Mouse (Mus musculus) neural tube, embryonic 13.5 days (tissue): ENCODE measurements around the gene Olfr1033. TPM values are rescaled to one million over a fixed set of nuclear protein-coding genes. Genes with fewer than 3 reads are reported as not detected.

Experiments
- polyA plus RNA-seq: library from polyadenylated mRNA; unstranded; fragments of >200 nt; fragmentation: Nextera tagmentation; extraction: Ambion mirVana; gene quantifications from 2 replicates; pipeline ENCODE4 v1.2.1, GENCODE M21; 2015

Gene Olfr1033
- polyA plus RNA-seq, 1 experiment from 2014 or later: not detected

Other genes with a start within 250 kb of the Olfr1033 start
- not detected in 2 replicates for gene Olfr1014, start 247.9 kb upstream of the Olfr1033 start, polyA plus RNA-seq
- gene Olfr1015, start 238.6 kb upstream of the Olfr1033 start, polyA plus RNA-seq: not detected in 2 replicates
- gene Olfr1016, start 218.1 kb upstream of the Olfr1033 start, polyA plus RNA-seq: not detected in 2 replicates
- not detected in 2 replicates for gene Olfr1018, start 202.2 kb upstream of the Olfr1033 start, polyA plus RNA-seq
- gene Olfr1019, start 175.2 kb upstream of the Olfr1033 start, polyA plus RNA-seq: not detected in 2 replicates
- not detected in 2 replicates for gene Olfr1020, start 173.6 kb upstream of the Olfr1033 start, polyA plus RNA-seq
- not detected in 2 replicates for gene Olfr1022, start 152.0 kb upstream of the Olfr1033 start, polyA plus RNA-seq
- gene Olfr1023, start 135.0 kb upstream of the Olfr1033 start, polyA plus RNA-seq: not detected in 2 replicates
- not detected in 2 replicates for gene Olfr1024, start 115.6 kb upstream of the Olfr1033 start, polyA plus RNA-seq
- gene Olfr1025-ps1, start 105.4 kb upstream of the Olfr1033 start, polyA plus RNA-seq: not detected in 2 replicates
- gene Olfr1026, start 99.1 kb upstream of the Olfr1033 start, polyA plus RNA-seq: not detected in 2 replicates
- gene Olfr1028, start 70.2 kb upstream of the Olfr1033 start, polyA plus RNA-seq: not detected in 2 replicates
- gene Olfr1029, start 46.7 kb upstream of the Olfr1033 start, polyA plus RNA-seq: not detected in 2 replicates
- not detected in 2 replicates for gene Olfr1030, start 41.4 kb upstream of the Olfr1033 start, polyA plus RNA-seq
- not detected in 2 replicates for gene Olfr1031, start 30.3 kb upstream of the Olfr1033 start, polyA plus RNA-seq
- not detected in 2 replicates for gene Olfr1032, start 15.1 kb upstream of the Olfr1033 start, polyA plus RNA-seq
- gene Olfr1034, start 25.2 kb downstream of the Olfr1033 start, polyA plus RNA-seq: not detected in 2 replicates
- not detected in 2 replicates for gene Olfr1036, start 53.4 kb downstream of the Olfr1033 start, polyA plus RNA-seq
- gene Olfr1037, start 66.8 kb downstream of the Olfr1033 start, polyA plus RNA-seq: not detected in 2 replicates
- gene Olfr1039, start 115.3 kb downstream of the Olfr1033 start, polyA plus RNA-seq: not detected in 2 replicates
- not detected in 2 replicates for gene Olfr1040, start 126.1 kb downstream of the Olfr1033 start, polyA plus RNA-seq
- not detected in 2 replicates for gene Olfr1042, start 141.2 kb downstream of the Olfr1033 start, polyA plus RNA-seq
- not detected in 2 replicates for gene Olfr1043, start 146.9 kb downstream of the Olfr1033 start, polyA plus RNA-seq
- not detected in 2 replicates for gene Olfr1044, start 157.2 kb downstream of the Olfr1033 start, polyA plus RNA-seq
- gene Olfr52, start 165.1 kb downstream of the Olfr1033 start, polyA plus RNA-seq: not detected in 2 replicates
- not detected in 2 replicates for gene Olfr1045, start 182.4 kb downstream of the Olfr1033 start, polyA plus RNA-seq
- gene Olfr1046, start 198.7 kb downstream of the Olfr1033 start, polyA plus RNA-seq: not detected in 2 replicates
- gene Olfr1047, start 210.8 kb downstream of the Olfr1033 start, polyA plus RNA-seq: not detected in 2 replicates
- gene Olfr1048, start 219.7 kb downstream of the Olfr1033 start, polyA plus RNA-seq: not detected in 2 replicates
- not detected in 2 replicates for gene Olfr1049, start 237.7 kb downstream of the Olfr1033 start, polyA plus RNA-seq